Mouse (Mus musculus) splenic B cell, adult 2 months (primary cell): ENCODE measurements at regions not wholly inside any gene's neighbourhood (a gene's known extent, or its start where the extent isn't known, plus 50 kb on each side); places are given as distances from the start of the nearest gene placed in this dataset.

ENCODE experiments used
- DNase-seq: peaks from one replicate; pipeline ENCODE4 v3.0.0-alpha.2; 2011; ENCODE audit warnings: low read depth, low spot score
- H3K27me3 ChIP-seq: 2 replicates; pipeline ENCODE4 v1.6.1; 2012; ENCODE audit warnings: mild to moderate bottlenecking, low read length, moderate library complexity, mixed read lengths; ENCODE audit not compliant: control insufficient read depth, poor library complexity, insufficient read depth, severe bottlenecking
- H3K36me3 ChIP-seq: 2 replicates; pipeline ENCODE4 v1.6.1; 2012; ENCODE audit warnings: mild to moderate bottlenecking, low read length, moderate library complexity, mixed read lengths; ENCODE audit not compliant: control insufficient read depth, poor library complexity, insufficient read depth, severe bottlenecking

DNA sequence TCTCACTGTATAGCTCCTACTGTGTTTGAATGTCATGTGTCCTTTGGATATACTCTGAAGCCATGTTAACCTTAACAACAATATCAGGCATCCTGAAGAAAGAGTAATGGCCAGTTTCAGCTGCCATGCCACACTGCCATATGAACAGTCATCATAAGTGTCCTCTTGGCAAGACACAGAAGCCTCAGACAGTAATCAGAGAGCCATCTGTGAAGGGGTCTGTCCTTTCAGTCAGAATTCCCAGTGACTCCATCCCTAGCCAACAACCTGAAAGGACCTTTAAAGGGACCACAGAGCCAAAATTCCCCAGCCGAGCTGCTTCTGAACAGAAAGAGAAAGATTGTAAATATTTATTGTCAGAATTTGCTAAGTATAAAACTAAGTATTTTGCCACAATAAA, 63.9 kb upstream of the Plppr4 start:
- Histone ChIP-seq H3K36me3 (no peaks in the 10 kb centered on the region), H3K27me3 (no peaks in the 10 kb centered on the region)
- DNase-seq: no peak

DNA sequence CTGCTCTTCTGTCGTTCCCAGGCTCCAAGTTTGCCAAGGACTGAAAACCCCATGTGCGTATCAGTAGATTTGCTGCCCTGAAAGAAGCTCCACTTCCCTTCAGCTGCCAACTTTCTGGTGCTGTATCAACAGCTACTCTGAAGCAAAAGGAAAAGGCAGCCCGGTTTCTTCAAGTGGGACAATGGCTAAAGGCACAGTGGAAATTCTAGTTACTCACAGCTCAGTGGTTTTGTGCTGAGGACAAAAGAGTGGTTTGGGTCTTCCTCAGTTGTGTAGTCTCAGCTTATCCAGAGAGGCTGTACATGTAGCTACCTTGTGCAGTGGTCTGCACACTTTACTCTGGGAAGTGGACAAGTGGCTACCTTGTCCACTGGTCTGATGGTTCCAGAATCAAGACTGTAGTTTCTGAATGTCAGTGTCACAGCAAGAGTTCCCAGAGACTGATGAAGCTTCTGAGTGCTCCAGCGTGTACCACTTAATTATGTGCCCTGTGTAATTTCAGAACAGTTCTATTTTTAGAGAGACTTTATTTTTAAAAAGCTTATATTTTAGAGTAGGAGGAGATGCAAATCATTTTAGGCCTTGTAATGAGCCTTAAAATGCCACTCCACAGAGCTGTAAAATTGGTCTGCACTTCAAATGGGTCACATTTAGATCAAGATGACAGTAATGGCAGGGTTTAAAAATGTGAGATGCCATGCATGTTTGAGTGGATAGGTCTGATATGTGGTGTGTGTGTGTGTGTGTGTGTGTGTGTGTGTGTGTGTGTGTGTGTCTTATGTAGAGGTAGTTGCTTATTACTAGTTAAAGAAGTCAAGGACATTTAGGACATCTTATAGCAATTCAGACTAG, 52.4 kb upstream of the Plppr4 start:
- no peak for DNase-seq
- no peaks in the 10 kb centered on the region for H3K36me3 ChIP-seq
- H3K27me3 ChIP-seq: no peaks in the 10 kb centered on the region
